In the genomic region with DNA sequence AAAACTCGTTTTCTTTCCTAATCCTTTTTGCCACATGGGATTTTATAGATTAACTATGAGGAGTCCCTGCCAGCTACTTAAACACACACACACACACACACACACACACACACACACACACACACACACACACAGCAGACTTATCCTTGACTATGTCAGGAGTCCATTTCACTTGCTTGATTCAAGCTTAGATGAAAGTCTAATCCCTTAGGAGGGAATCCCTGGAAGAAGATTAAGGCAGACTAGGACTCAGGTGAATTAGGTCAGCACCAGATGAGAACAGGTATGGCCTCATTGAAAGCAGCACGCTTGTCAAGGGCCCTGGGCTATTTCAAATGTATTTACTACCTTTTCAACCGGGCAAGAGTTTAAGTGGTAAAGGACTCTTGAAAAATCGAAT, we compare ENCODE assay signal across 19 mouse cellular contexts.
"Had no signal": no experiment of that assay in that cellular context is flagged by ENCODE, and none has a peak within 500 bp of the region (broad histone marks: within the 10 kb centered on the region; RNA-seq: fewer than 3 reads in every experiment).

No protein-coding gene starts in this region.

- H3K9ac ChIP-seq: liver, embryonic 15.5 days; liver, postnatal 0 days; lung, embryonic 15.5 days; midbrain, embryonic 13.5 days; midbrain, embryonic 15.5 days; neural tube, embryonic 12.5 days; stomach, embryonic 15.5 days had no signal

- H3K4me2 ChIP-seq: liver, embryonic 15.5 days; lung, embryonic 15.5 days; midbrain, embryonic 11.5 days; midbrain, embryonic 13.5 days; midbrain, embryonic 15.5 days; neural tube, embryonic 12.5 days; stomach, embryonic 15.5 days had no signal

- H3K4me1 ChIP-seq: lung, embryonic 15.5 days; midbrain, embryonic 15.5 days; stomach, embryonic 15.5 days had no signal

- H3K9me3 ChIP-seq: liver, embryonic 15.5 days; lung, embryonic 15.5 days; megakaryocyte, embryonic 14.5 days; midbrain, embryonic 13.5 days; midbrain, embryonic 15.5 days; neural tube, embryonic 12.5 days; stomach, embryonic 15.5 days had no signal

- H3K36me3 ChIP-seq: liver, embryonic 15.5 days; lung, embryonic 15.5 days; midbrain, embryonic 13.5 days; midbrain, embryonic 15.5 days; stomach, embryonic 15.5 days had no signal

- H3K27ac ChIP-seq: liver, embryonic 15.5 days; lung, embryonic 15.5 days; macrophage; midbrain, embryonic 13.5 days; midbrain, embryonic 15.5 days; neural tube, embryonic 12.5 days; stomach, embryonic 15.5 days; stomach, postnatal 0 days had no signal

- H3K4me3 ChIP-seq: liver, embryonic 15.5 days; lung, embryonic 15.5 days; megakaryocyte, embryonic 14.5 days; midbrain, embryonic 13.5 days; midbrain, embryonic 15.5 days; neural tube, embryonic 12.5 days; stomach, embryonic 15.5 days had no signal

- ATAC-seq: liver, postnatal 0 days; lung, postnatal 0 days; midbrain, embryonic 13.5 days; midbrain, embryonic 15.5 days had no signal

- DNase-seq: liver, postnatal 0 days; lung, adult 2 months; lung, postnatal 14 days; lung, postnatal 36 days; right cerebral cortex, postnatal 14 days; thymus, adult 2 months; thymus, postnatal 25 days; thymus, postnatal 4 days had no signal

- H3K27me3 ChIP-seq: liver, embryonic 15.5 days; lung, embryonic 15.5 days; midbrain, embryonic 13.5 days; midbrain, embryonic 15.5 days; neural tube, embryonic 12.5 days; stomach, embryonic 15.5 days had no signal
